Mouse (Mus musculus): ENCODE results near the gene Swsap1. TPM values are rescaled to one million over a fixed set of nuclear protein-coding genes. Genes with fewer than 3 reads are reported as not detected.
A peak's percentile ranks its signal among the peaks of the same experiment; 100 is the strongest.

Gene Swsap1
- polyA plus RNA-seq, 1 experiment from 2014 or later = 9.5 TPM

GRCm38 (mm10) chr9:21988421-21989101 is 33.0 kb downstream of the Swsap1 start:
- H3K36me3 ChIP-seq (ENCODE audit: control insufficient read depth, insufficient read depth, low read length) = no peaks in the 10 kb centered on the region
- H3K4me1 ChIP-seq (ENCODE audit: control insufficient read depth, insufficient read depth, low read length) = peaks cover 19% of the 10 kb centered on the region
- peak overlapping the region; percentile 75 for H3K4me2 ChIP-seq (ENCODE audit: low read length)
- WGBS = under 1% methylated on average over 32 of the region's 32 CpGs
- H3K27me3 ChIP-seq (ENCODE audit: control insufficient read depth, insufficient read depth, low read depth, low read length) = peaks cover 48% of the 10 kb centered on the region
- ATAC-seq = 0 out of 2 replicates have a peak, but pooled peaks have one; percentile 38
- no peaks in the 10 kb centered on the region for H3K9me3 ChIP-seq (replicated peaks; ENCODE audit: control insufficient read depth, low read length, poor library complexity, severe bottlenecking)
- H3K27ac ChIP-seq (ENCODE audit: low read length) = no peak overlapping the region
- H3K4me3 ChIP-seq (ENCODE audit: low read depth, low read length) = peak overlapping the region; percentile 35
- peak overlapping the region; percentile 53; the same call in 1 of the 2 replicates for H3K9ac ChIP-seq (ENCODE audit: low read depth, low read length)

DNA sequence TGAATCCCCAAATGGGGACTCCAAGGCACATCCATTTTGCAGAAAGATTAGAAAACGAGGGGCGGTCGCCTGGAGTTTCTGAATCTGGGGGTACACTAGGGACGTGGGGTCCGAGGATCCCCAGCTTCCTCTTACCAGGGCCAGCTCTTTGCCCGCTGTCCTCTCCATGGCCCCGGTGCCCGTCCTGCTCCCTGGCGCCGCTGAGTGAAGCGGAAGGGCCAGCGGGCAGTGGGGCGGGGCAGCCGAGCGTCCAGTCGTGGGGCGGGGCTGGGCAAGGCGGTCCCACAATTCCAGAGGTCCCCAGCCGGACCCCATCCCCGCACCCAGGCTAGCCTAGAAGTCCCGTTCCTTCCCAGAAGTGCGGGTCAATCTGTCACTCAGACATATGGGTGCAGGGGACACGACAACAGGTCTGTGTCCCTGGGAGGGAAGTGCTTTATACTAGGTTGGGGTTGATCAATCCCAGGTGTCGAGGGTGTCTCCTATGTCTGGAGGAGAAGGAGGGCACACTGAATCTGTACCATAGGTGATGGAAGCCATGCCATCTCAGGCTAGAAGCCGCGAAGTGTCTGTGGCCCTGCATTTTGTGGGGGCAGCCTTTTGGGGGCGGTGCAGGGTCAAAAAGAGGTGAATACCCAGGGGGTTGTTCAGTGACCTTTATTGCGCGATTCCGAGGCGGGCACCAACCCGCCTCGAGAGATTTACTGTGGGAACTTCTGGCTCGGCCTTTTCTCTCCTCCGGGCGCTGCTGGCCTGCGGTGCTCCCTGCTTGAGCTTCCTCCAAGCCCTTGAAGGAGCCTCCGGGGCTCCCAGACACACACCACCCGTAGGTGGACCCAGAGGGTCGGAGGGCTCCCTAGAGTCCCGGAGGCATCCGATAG is 33.9 kb downstream of the Swsap1 start, which contains the start of gene Rgl3:
Gene Rgl3 (minus strand): TSS at position 217 of the 881 bp plus-strand sequence.
- Histone ChIP-seq H3K27ac (ENCODE audit: low read length) (no peak within 1 kb of the TSS), H3K36me3 (ENCODE audit: control insufficient read depth, insufficient read depth, low read length) (no peaks in the 10 kb centered on the region), H3K4me1 (ENCODE audit: control insufficient read depth, insufficient read depth, low read length) (peaks cover 19% of the 10 kb centered on the region), H3K27me3 (ENCODE audit: control insufficient read depth, insufficient read depth, low read depth, low read length) (peaks cover 48% of the 10 kb centered on the region), H3K9ac (ENCODE audit: low read depth, low read length) (peak within 1 kb of the TSS; percentile 53; the same call in 1 of the 2 replicates), H3K4me2 (ENCODE audit: low read length) (peak within 1 kb of the TSS; percentile 75), H3K9me3 (replicated peaks; ENCODE audit: control insufficient read depth, low read length, poor library complexity, severe bottlenecking) (no peaks in the 10 kb centered on the region), H3K4me3 (ENCODE audit: low read depth, low read length) (peak within 1 kb of the TSS; percentile 35)
- no peak for ATAC-seq
- 2% methylated on average over 41 of the region's 42 CpGs for WGBS

- Histone ChIP-seq H3K9ac (ENCODE audit: low read depth, low read length) (no peak overlapping the region), H3K4me3 (ENCODE audit: low read depth, low read length) (no peak overlapping the region), H3K27me3 (ENCODE audit: control insufficient read depth, insufficient read depth, low read depth, low read length) (peaks cover 41% of the 10 kb centered on the region), H3K9me3 (replicated peaks; ENCODE audit: control insufficient read depth, low read length, poor library complexity, severe bottlenecking) (no peaks in the 10 kb centered on the region), H3K27ac (ENCODE audit: low read length) (no peak overlapping the region), H3K36me3 (ENCODE audit: control insufficient read depth, insufficient read depth, low read length) (no peaks in the 10 kb centered on the region), H3K4me2 (ENCODE audit: low read length) (no peak overlapping the region), H3K4me1 (ENCODE audit: control insufficient read depth, insufficient read depth, low read length) (peaks cover 19% of the 10 kb centered on the region)
- WGBS = 75% methylated on average over 4 of the region's 4 CpGs
- no peak for ATAC-seq
Measured at GRCm38 (mm10) chr9:21992227-21992626, 36.7 kb downstream of the Swsap1 start.

GRCm38 (mm10) chr9:21996178-21996867 is 40.8 kb downstream of the Swsap1 start:
- Histone ChIP-seq H3K4me1 (ENCODE audit: control insufficient read depth, insufficient read depth, low read length) (no peaks in the 10 kb centered on the region), H3K27ac (ENCODE audit: low read length) (no peak overlapping the region), H3K27me3 (ENCODE audit: control insufficient read depth, insufficient read depth, low read depth, low read length) (peaks cover 5% of the 10 kb centered on the region), H3K9me3 (replicated peaks; ENCODE audit: control insufficient read depth, low read length, poor library complexity, severe bottlenecking) (no peaks in the 10 kb centered on the region), H3K9ac (ENCODE audit: low read depth, low read length) (no peak overlapping the region), H3K36me3 (ENCODE audit: control insufficient read depth, insufficient read depth, low read length) (no peaks in the 10 kb centered on the region), H3K4me2 (ENCODE audit: low read length) (no peak overlapping the region), H3K4me3 (ENCODE audit: low read depth, low read length) (no peak overlapping the region)
- ATAC-seq = no peak
- WGBS = 86% methylated on average over 3 of the region's 3 CpGs

DNA sequence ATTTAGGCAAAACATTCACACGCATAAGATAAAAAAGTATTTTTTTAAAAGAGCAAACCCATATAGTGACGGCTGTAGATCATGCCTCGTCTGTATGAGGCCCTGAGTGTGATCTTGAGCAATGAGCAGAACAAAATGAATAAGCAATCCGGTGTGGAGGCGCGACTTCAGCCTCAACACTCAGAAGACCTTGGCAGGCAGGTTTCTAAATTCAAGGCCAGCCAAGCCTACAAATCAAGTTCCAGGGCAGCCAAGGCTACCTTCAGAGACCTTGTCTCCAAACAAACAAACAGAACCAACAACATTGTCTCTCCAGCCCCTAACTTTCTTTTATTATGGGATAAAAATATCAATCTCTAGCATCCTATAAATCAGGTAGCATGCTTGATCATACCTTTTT is 44.7 kb downstream of the Swsap1 start:
- Histone ChIP-seq H3K4me1 (ENCODE audit: control insufficient read depth, insufficient read depth, low read length) (peaks cover 21% of the 10 kb centered on the region), H3K36me3 (ENCODE audit: control insufficient read depth, insufficient read depth, low read length) (no peaks in the 10 kb centered on the region), H3K9me3 (replicated peaks; ENCODE audit: control insufficient read depth, low read length, poor library complexity, severe bottlenecking) (no peaks in the 10 kb centered on the region), H3K4me3 (ENCODE audit: low read depth, low read length) (no peak overlapping the region), H3K27me3 (ENCODE audit: control insufficient read depth, insufficient read depth, low read depth, low read length) (no peaks in the 10 kb centered on the region), H3K27ac (ENCODE audit: low read length) (no peak overlapping the region), H3K4me2 (ENCODE audit: low read length) (no peak overlapping the region), H3K9ac (ENCODE audit: low read depth, low read length) (no peak overlapping the region)
- ATAC-seq = no peak
- 90% methylated on average over 6 of the region's 6 CpGs for WGBS

DNA sequence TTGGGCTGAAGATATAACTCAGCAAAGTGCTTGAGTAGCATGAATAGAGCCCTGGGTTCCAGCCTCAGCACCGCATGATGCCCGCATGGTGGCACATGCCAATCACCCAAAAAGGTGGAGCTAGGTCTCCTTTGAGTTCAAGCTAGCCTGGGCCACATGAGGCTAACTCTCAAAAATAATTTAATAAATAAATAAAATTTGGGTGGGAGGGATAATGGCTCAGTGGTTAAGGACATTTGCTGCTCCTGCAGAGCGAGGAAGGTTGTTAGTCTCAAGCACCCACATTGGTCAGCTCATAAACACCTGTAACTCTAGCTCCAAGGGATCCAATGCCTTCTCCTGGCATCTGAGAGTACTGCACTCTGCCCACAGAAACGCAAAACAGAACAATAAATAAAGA is 46.1 kb downstream of the Swsap1 start:
- Histone ChIP-seq H3K36me3 (ENCODE audit: control insufficient read depth, insufficient read depth, low read length) (no peaks in the 10 kb centered on the region), H3K9ac (ENCODE audit: low read depth, low read length) (no peak overlapping the region), H3K4me3 (ENCODE audit: low read depth, low read length) (no peak overlapping the region; the same call in 1 of the 2 replicates), H3K27ac (ENCODE audit: low read length) (peak overlapping the region; percentile 56; the same call in 1 of the 2 replicates), H3K27me3 (ENCODE audit: control insufficient read depth, insufficient read depth, low read depth, low read length) (no peaks in the 10 kb centered on the region), H3K4me1 (ENCODE audit: control insufficient read depth, insufficient read depth, low read length) (peaks cover 21% of the 10 kb centered on the region), H3K4me2 (ENCODE audit: low read length) (peak overlapping the region; percentile 69), H3K9me3 (replicated peaks; ENCODE audit: control insufficient read depth, low read length, poor library complexity, severe bottlenecking) (no peaks in the 10 kb centered on the region)
- WGBS = 91% methylated on average over 4 of the region's 4 CpGs
- no peak for ATAC-seq

DNA sequence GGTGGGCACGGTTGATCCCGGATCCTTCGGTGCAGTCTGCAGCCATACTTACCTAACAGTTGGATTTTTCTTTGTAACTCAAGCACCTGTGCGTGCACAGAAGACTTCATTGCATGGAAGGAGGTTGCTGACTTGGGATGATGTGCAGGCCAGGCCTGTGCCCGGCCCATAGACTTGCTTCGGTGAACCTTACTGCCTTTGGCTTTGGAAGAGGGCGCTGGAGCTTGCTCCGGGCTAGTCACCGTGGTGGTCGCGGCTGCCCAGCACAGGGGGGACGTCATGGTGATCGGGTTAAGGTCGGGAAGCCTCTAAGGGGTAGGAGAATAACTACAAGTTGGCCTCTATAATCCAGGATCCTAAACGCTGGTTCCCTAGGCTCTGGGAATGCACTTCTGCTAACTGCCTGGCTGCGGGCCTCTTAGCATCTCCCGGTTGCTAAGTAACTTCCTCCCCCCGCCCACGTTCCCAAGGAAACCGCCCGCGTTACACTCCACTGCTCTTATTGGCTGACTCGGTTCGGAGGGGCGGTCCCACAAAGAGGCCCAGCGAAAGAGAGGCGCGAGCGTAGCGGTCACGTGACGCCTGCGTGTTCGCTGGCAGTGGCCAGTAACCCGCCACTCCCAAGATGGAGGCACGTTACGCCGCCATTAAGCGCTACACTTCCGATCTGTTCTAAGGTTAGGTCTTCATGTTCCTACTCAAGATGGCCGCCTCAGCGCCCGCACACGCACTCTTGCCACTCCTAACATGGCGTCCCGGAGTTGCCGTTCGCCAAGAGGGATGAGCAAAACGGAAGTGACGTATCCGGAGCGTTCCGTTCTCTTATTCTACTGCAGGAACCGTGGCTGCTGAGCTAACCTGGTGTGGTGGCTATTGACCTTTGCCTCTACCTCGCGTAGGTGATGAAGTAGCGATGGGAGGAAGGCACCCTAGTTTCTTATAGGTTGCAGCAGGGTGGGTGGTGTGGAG is 46.9 kb downstream of the Swsap1 start, which contains the start of the genes Ccdc151 and Prkcsh:
Gene Ccdc151 (minus strand): TSS at position 441 of the 969 bp plus-strand sequence.
Gene Prkcsh (plus strand): TSS at position 613 of the 969 bp plus-strand sequence.
- peak; percentile 98 for ATAC-seq
- Histone ChIP-seq H3K27me3 (ENCODE audit: control insufficient read depth, insufficient read depth, low read depth, low read length) (no peaks in the 10 kb centered on the region), H3K9ac (ENCODE audit: low read depth, low read length) (peak within 1 kb of the TSS; percentile 71), H3K4me1 (ENCODE audit: control insufficient read depth, insufficient read depth, low read length) (peaks cover 21% of the 10 kb centered on the region), H3K4me2 (ENCODE audit: low read length) (peak within 1 kb of the TSS; percentile 75), H3K27ac (ENCODE audit: low read length) (peak within 1 kb of the TSS; percentile 74), H3K4me3 (ENCODE audit: low read depth, low read length) (peak within 1 kb of the TSS; percentile 57), H3K9me3 (replicated peaks; ENCODE audit: control insufficient read depth, low read length, poor library complexity, severe bottlenecking) (no peaks in the 10 kb centered on the region), H3K36me3 (ENCODE audit: control insufficient read depth, insufficient read depth, low read length) (no peaks in the 10 kb centered on the region)
- WGBS = 4% methylated on average over 57 of the region's 57 CpGs

GRCm38 (mm10) chr9:22003163-22003554 is 47.6 kb downstream of the Swsap1 start:
- under 1% methylated on average over 18 of the region's 18 CpGs for WGBS
- Histone ChIP-seq H3K9ac (ENCODE audit: low read depth, low read length) (peak overlapping the region; percentile 71), H3K4me2 (ENCODE audit: low read length) (peak overlapping the region; percentile 75), H3K27ac (ENCODE audit: low read length) (peak overlapping the region; percentile 74), H3K27me3 (ENCODE audit: control insufficient read depth, insufficient read depth, low read depth, low read length) (no peaks in the 10 kb centered on the region), H3K36me3 (ENCODE audit: control insufficient read depth, insufficient read depth, low read length) (peaks cover 1% of the 10 kb centered on the region; the same call in 1 of the 2 replicates), H3K4me3 (ENCODE audit: low read depth, low read length) (peak overlapping the region; percentile 57), H3K9me3 (replicated peaks; ENCODE audit: control insufficient read depth, low read length, poor library complexity, severe bottlenecking) (no peaks in the 10 kb centered on the region), H3K4me1 (ENCODE audit: control insufficient read depth, insufficient read depth, low read length) (peaks cover 21% of the 10 kb centered on the region)
- ATAC-seq = peak; percentile 44
